ENCODE assay signal across 21 mouse cellular contexts in the genomic region with DNA sequence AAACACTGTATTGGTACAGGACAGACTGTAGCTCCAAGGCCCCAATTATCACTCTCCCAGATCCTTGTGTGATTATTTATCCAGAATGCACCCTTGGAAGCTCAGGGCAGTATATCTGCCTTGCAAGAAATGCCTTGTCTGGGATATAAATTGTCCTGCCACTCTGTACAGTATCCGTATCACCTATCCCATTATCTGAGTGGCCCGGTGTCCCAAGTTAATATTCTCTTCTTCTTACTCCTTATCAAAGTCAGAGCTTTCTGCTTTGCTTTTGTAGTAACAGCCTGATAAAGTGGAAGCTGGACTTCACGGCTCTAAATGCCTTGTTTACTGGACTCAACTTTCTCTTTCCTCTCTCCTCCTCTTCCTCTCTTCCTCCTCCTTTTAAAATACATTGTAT. TPM values are rescaled to one million over a fixed set of nuclear protein-coding genes. Genes with fewer than 3 reads are reported as not detected.
DNase-seq lines count a peak whose midpoint lies in the region; ATAC-seq and TF ChIP-seq lines count a peak whose summit lies in the region.
"Had no signal": no experiment of that assay in that cellular context is flagged by ENCODE, and none has a peak within 500 bp of the region (broad histone marks: within the 10 kb centered on the region; RNA-seq: fewer than 3 reads in every experiment).

No protein-coding gene starts in this region.

- no peak overlapping the region for H3K4me3 ChIP-seq in lung, embryonic 14.5 days (ENCODE audit: low read depth, low read length)
- peak overlapping the region; percentile 49 for H3K4me3 ChIP-seq in liver, embryonic 12.5 days
- no peak overlapping the region for H3K4me3 ChIP-seq in myocyte
- no peak overlapping the region for H3K4me3 ChIP-seq in forebrain, embryonic 13.5 days
- H3K4me3 ChIP-seq: embryonic facial prominence, embryonic 15.5 days; forebrain, embryonic 12.5 days; midbrain, embryonic 10.5 days had no signal

- WGBS in lung, embryonic 14.5 days = 48% methylated on average over 3 of the region's 3 CpGs
- 13% methylated on average over 3 of the region's 3 CpGs for WGBS in liver, embryonic 12.5 days (ENCODE audit: insufficient replicate concordance)
- 87% methylated on average over 3 of the region's 3 CpGs for WGBS in forebrain, embryonic 13.5 days

- H3K4me1 ChIP-seq in lung, embryonic 14.5 days (ENCODE audit: insufficient read depth) = no peaks in the 10 kb centered on the region
- H3K4me1 ChIP-seq in liver, embryonic 12.5 days = peaks cover 54% of the 10 kb centered on the region
- no peaks in the 10 kb centered on the region for H3K4me1 ChIP-seq in forebrain, embryonic 13.5 days
- H3K4me1 ChIP-seq: embryonic facial prominence, embryonic 15.5 days; forebrain, embryonic 12.5 days; midbrain, embryonic 10.5 days had no signal

- peak overlapping the region; percentile 33; the same call in 1 of the 2 replicates for H3K27ac ChIP-seq in lung, embryonic 14.5 days (ENCODE audit: low read depth)
- H3K27ac ChIP-seq in liver, embryonic 12.5 days = peak overlapping the region; percentile 100
- no peak overlapping the region for H3K27ac ChIP-seq in forebrain, embryonic 13.5 days
- H3K27ac ChIP-seq: embryonic facial prominence, embryonic 15.5 days; forebrain, embryonic 12.5 days; kidney, postnatal 0 days; midbrain, embryonic 10.5 days had no signal

- H3K9ac ChIP-seq in lung, embryonic 14.5 days = no peak overlapping the region
- H3K9ac ChIP-seq in liver, embryonic 12.5 days = peak overlapping the region; percentile 73; the same call in 1 of the 2 replicates
- no peak overlapping the region for H3K9ac ChIP-seq in forebrain, embryonic 13.5 days
- H3K9ac ChIP-seq: embryonic facial prominence, embryonic 15.5 days; forebrain, embryonic 12.5 days had no signal

- H3K79me2 ChIP-seq in myocyte (ENCODE audit: control insufficient read depth, insufficient read depth) = no peaks in the 10 kb centered on the region

- ATAC-seq in lung, embryonic 14.5 days (ENCODE audit: insufficient read depth) = no peak
- peak; percentile 66 for ATAC-seq in liver, embryonic 12.5 days
- no peak for ATAC-seq in forebrain, embryonic 13.5 days
- ATAC-seq: hindbrain, embryonic 16.5 days had no signal

- no peak for TF ChIP-seq CTCF in lung, embryonic 14.5 days (IDR thresholded peaks at IDR 0.05; ENCODE audit: low read depth)

- H3K9me3 ChIP-seq in lung, embryonic 14.5 days (ENCODE audit: low read depth, low read length) = no peaks in the 10 kb centered on the region
- no peaks in the 10 kb centered on the region for H3K9me3 ChIP-seq in liver, embryonic 12.5 days (replicated peaks)
- H3K9me3 ChIP-seq in forebrain, embryonic 13.5 days (replicated peaks) = no peaks in the 10 kb centered on the region
- H3K9me3 ChIP-seq: embryonic facial prominence, embryonic 15.5 days; forebrain, embryonic 12.5 days; midbrain, embryonic 10.5 days had no signal

- DNase-seq in lung, embryonic 14.5 days = no peak
- no peak for DNase-seq in lung, postnatal 4 days
- DNase-seq in c-Kit-positive CD71-positive TER-119-positive erythroid progenitor cells, embryonic 14.5 days (ENCODE audit: low spot score) = peak; percentile 66
- DNase-seq in adrenal gland, adult (ENCODE audit: inconsistent age in 2 of 2, low spot score in 1 of 2) = no peak
- DNase-seq: adrenal gland, postnatal 14 days; cerebellum, adult 18-20 months; cerebellum, postnatal 36 days; heart, adult 18-20 months; heart, postnatal 4 days; left cerebral cortex, postnatal 4 days; lung, postnatal 14 days; right cerebral cortex, postnatal 4 days; thymus, postnatal 14 days had no signal

- no peaks in the 10 kb centered on the region for H3K27me3 ChIP-seq in lung, embryonic 14.5 days (ENCODE audit: insufficient read depth, low read length)
- H3K27me3 ChIP-seq in liver, embryonic 12.5 days (replicated peaks) = no peaks in the 10 kb centered on the region
- no peaks in the 10 kb centered on the region for H3K27me3 ChIP-seq in myocyte (ENCODE audit: control insufficient read depth, insufficient read depth, insufficient read length)
- H3K27me3 ChIP-seq in forebrain, embryonic 13.5 days = no peaks in the 10 kb centered on the region
- H3K27me3 ChIP-seq: embryonic facial prominence, embryonic 15.5 days; forebrain, embryonic 12.5 days had no signal

- H3ac ChIP-seq in myocyte (ENCODE audit: control insufficient read depth, insufficient read length) = no peak overlapping the region

- no peak overlapping the region for H3K4me2 ChIP-seq in lung, embryonic 14.5 days
- peak overlapping the region; percentile 80 for H3K4me2 ChIP-seq in liver, embryonic 12.5 days
- peak overlapping the region; percentile 12 for H3K4me2 ChIP-seq in myocyte (ENCODE audit: low read depth)
- no peak overlapping the region for H3K4me2 ChIP-seq in forebrain, embryonic 13.5 days
- H3K4me2 ChIP-seq: embryonic facial prominence, embryonic 15.5 days; forebrain, embryonic 12.5 days had no signal

- H3K36me3 ChIP-seq in lung, embryonic 14.5 days (ENCODE audit: insufficient read depth) = no peaks in the 10 kb centered on the region
- no peaks in the 10 kb centered on the region for H3K36me3 ChIP-seq in liver, embryonic 12.5 days
- H3K36me3 ChIP-seq in myocyte (ENCODE audit: control insufficient read depth, insufficient read depth) = no peaks in the 10 kb centered on the region
- H3K36me3 ChIP-seq in forebrain, embryonic 13.5 days (ENCODE audit: poor library complexity, severe bottlenecking) = no peaks in the 10 kb centered on the region
- H3K36me3 ChIP-seq: embryonic facial prominence, embryonic 15.5 days; forebrain, embryonic 12.5 days; midbrain, embryonic 10.5 days had no signal

- no peak for TF ChIP-seq POLR2A in myocyte (IDR thresholded peaks at IDR 0.05; ENCODE audit: insufficient read length, low read depth)

TF ChIP-seq in myocyte, 11 proteins besides CTCF, POLR2A, EP300 and RAD21:
- TF ChIP-seq MYOG (IDR thresholded peaks at IDR 0.05; ENCODE audit: control insufficient read depth in 1 of 3, insufficient read depth in 1 of 3, insufficient read length in 2 of 3, low read depth in 2 of 3) = no peak
- TF ChIP-seq TCF12 (IDR thresholded peaks at IDR 0.05; ENCODE audit: insufficient read depth, poor library complexity, severe bottlenecking) = no peak
- no peak for TF ChIP-seq POLR2AphosphoS2 (IDR thresholded peaks at IDR 0.05; ENCODE audit: insufficient read length, low read depth)
TF ChIP-seq in myocyte: peak in this region for 0.

RNA-seq across cellular contexts. Expression of a gene that starts 18.3 kb away (rescaled TPM):
- 13.0 TPM in 2 replicates for polyA plus RNA-seq in lung, embryonic 14.5 days (2014; fragmentation: Nextera tagmentation; extraction: Ambion mirVana)
- 6.9 and 8.0 TPM in 2 replicates for polyA plus RNA-seq in liver, embryonic 12.5 days (2016; fragmentation: Nextera tagmentation; extraction: Ambion mirVana)
- 2.1 TPM for polyA plus RNA-seq in myocyte (2012; fragmentation: generic; extraction: Trizol)
- 27.7 and 29.6 TPM in 2 replicates for polyA plus RNA-seq in forebrain, embryonic 13.5 days (2015; fragmentation: Nextera tagmentation; extraction: Ambion mirVana)

Comparison
In these comparisons a context has a peak if more than half of its experiments do, and no peak if none do; other contexts are left out.
1. H3K4me2 ChIP-seq: peak in liver, embryonic 12.5 days (single experiment) and myocyte (single experiment); none in lung, embryonic 14.5 days (single experiment) and forebrain, embryonic 13.5 days (single experiment).